Mouse (Mus musculus) left cerebral cortex, postnatal 25 days (tissue): ENCODE results near the gene Sdr9c7. TPM values are rescaled to one million over a fixed set of nuclear protein-coding genes. Genes with fewer than 3 reads are reported as not detected.
A peak's percentile ranks its signal among the peaks of the same experiment; 100 is the strongest.

Source experiments
- DNase-seq, 2 experiments: peaks; one replicate each; pipeline ENCODE4 v3.0.0; 2022; ENCODE audit warnings: low spot score in 2 of 2, mixed read lengths in 1 of 2
- intact Hi-C: fragments of 180-260 bp; cut with DNase I; formaldehyde crosslinking; loops from one replicate; pipeline ENCODE4 v1.15.1; 2025
- total RNA-seq, 2 experiments: library from RNA; stranded (reverse); gene quantifications; 2 replicates each; pipeline ENCODE4 v1.2.3; 2021

The Sdr9c7 gene
- total RNA-seq, 2 experiments from 2014 or later, result not detected

DNA sequence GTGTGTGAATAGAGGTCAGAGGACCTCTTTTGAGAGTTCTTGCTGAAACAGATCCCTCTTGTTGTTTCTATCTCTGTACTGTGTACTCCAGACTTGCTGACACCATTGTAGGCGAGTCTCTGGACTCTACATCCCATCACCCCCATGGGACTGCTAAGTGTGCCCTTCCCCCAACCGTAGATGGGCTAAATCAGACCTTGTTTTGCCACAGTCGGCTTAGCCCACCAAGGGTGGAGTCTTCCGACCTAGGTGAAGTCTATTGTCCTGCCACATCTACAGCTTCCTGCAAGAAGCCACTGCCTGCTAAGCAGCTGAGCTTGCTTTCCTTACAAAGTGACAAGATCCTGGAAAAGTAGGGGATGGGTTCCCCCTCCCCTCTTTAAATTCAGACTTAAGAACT is 53.5 kb downstream of the Sdr9c7 start:
- intact Hi-C loops, result loop anchor here (10.0 kb wide), 1 partner anchor 233 kb away; the partner anchor contains the start of gene Rbms2
- no peak for DNase-seq

DNA sequence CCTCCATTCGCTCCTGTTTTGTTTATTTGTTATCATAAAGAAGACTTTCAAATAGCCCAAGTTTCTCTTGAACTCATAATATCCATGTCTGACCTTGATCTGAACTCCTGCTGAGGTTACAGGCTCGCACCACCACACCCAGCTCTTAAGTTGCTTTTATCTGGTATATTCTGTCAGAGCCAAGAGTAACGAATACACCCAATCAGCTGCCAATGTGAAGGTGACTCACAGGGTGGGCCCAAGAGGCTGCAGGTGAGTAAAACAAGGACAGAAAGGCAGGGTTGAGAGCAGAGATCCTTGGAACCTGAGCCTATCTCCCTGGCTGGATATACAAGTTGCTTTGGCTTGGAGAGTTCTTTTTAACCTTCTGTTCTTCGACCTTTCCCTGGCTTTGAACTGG is 56.7 kb downstream of the Sdr9c7 start:
- intact Hi-C loops, result loop anchor here (10.0 kb wide), 1 partner anchor 230 kb away; the partner anchor contains the start of gene Rbms2

GRCm38 (mm10) chr10:127956168-127956816 is 58.0 kb downstream of the Sdr9c7 start:
- intact Hi-C loops, result loop anchor here (1.0 to 10.0 kb wide), 2 partner anchors 52 to 229 kb away; partner anchors contain the start of gene Rbms2
- peak; percentile 55 to 71 for DNase-seq

More for the DNA sequence above, 56.7 kb downstream of the Sdr9c7 start:
- DNase-seq, result no peak

DNA sequence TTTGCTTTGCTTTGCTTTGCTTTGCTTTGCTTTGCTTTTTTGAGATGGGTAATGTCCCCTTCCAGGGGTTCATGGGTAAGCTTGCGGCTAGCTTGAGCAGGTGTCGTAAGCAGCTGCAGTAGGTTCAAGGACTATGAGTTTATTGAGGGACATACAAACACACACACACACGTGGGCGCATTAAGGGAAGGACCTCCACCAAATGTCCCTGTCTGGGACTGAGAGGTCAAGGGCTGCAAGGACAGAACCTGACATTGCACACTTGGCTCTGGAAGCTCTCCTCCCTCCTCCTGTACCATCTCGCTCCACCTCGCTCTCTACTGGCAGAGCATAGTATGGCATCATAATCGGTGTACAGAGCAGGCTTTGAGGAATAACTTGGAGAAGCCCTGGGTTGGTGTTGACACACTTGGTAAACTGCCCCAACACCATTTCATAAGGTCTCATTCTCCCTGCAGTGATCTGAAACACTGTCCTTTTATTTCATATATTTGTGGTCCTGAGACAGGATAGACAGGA is 60.9 kb downstream of the Sdr9c7 start:
- intact Hi-C loops, result loop anchor here (10.0 kb wide), 1 partner anchor 226 kb away; the partner anchor contains the start of gene Rbms2

More for the DNA sequence above, 60.9 kb downstream of the Sdr9c7 start:
- DNase-seq, result no peak

Other genes starting within 250 kb of the Sdr9c7 start
- 1 to 10 TPM; 3.6 to 3.9 TPM for gene Nemp1, start 231.6 kb upstream of the Sdr9c7 start, total RNA-seq
- gene Nab2, start 229.9 kb upstream of the Sdr9c7 start, total RNA-seq, result 10 to 100 TPM; 40.2 to 43.9 TPM
- 1 to 10 TPM in 1 of 2 experiments, under 1 TPM in 1; 0.39 to 1.1 TPM for gene Myo1a, start 193.3 kb upstream of the Sdr9c7 start, total RNA-seq
- 10 to 100 TPM; 18.3 to 18.5 TPM for gene Tac2, start 174.0 kb upstream of the Sdr9c7 start, total RNA-seq
- gene Zbtb39, start 159.0 kb upstream of the Sdr9c7 start, total RNA-seq, result 1 to 10 TPM; 8.5 to 8.7 TPM
- gene Gpr182, start 146.8 kb upstream of the Sdr9c7 start, total RNA-seq, result 1 to 10 TPM; 1.5 to 1.9 TPM
- under 1 TPM; 0.09 to 0.14 TPM for gene Rdh1, start 138.8 kb upstream of the Sdr9c7 start, total RNA-seq
- gene Rdh16f1, start 138.7 kb upstream of the Sdr9c7 start, total RNA-seq, result not detected
- gene Rdh9, start 122.1 kb upstream of the Sdr9c7 start, total RNA-seq, result under 1 TPM; 0.53 to 0.55 TPM
- gene Rdh16, start 97.4 kb upstream of the Sdr9c7 start, total RNA-seq, result under 1 TPM; 0.11 to 0.14 TPM
- gene Rdh19, start 48.6 kb upstream of the Sdr9c7 start, total RNA-seq, result not detected
- not detected for gene Rdh16f2, start 32.0 kb upstream of the Sdr9c7 start, total RNA-seq
- not detected for gene Rdh7, start 9.7 kb upstream of the Sdr9c7 start, total RNA-seq
- gene Hsd17b6, start 109.1 kb downstream of the Sdr9c7 start, total RNA-seq, result not detected
- gene Prim1, start 116.7 kb downstream of the Sdr9c7 start, total RNA-seq, result 1 to 10 TPM; 6.2 to 6.9 TPM
- gene Naca, start 137.1 kb downstream of the Sdr9c7 start, total RNA-seq, result 100 to 1,000 TPM; 308 to 327 TPM
- 100 to 1,000 TPM; 127 to 132 TPM for gene Ptges3, start 160.4 kb downstream of the Sdr9c7 start, total RNA-seq
- gene Atp5b, start 184.8 kb downstream of the Sdr9c7 start, total RNA-seq, result 1,000 to 10,000 TPM; 1,709 to 1,721 TPM
- 10 to 100 TPM; 34.3 to 38.4 TPM for gene Baz2a, start 193.1 kb downstream of the Sdr9c7 start, total RNA-seq